Mouse (Mus musculus): ENCODE results near the gene Mesp2. TPM values are rescaled to one million over a fixed set of nuclear protein-coding genes. Genes with fewer than 3 reads are reported as not detected.

Mesp2 gene
- 0.29 TPM in 1 of 4 replicates, not detected in the others for total RNA-seq (2023)

DNA sequence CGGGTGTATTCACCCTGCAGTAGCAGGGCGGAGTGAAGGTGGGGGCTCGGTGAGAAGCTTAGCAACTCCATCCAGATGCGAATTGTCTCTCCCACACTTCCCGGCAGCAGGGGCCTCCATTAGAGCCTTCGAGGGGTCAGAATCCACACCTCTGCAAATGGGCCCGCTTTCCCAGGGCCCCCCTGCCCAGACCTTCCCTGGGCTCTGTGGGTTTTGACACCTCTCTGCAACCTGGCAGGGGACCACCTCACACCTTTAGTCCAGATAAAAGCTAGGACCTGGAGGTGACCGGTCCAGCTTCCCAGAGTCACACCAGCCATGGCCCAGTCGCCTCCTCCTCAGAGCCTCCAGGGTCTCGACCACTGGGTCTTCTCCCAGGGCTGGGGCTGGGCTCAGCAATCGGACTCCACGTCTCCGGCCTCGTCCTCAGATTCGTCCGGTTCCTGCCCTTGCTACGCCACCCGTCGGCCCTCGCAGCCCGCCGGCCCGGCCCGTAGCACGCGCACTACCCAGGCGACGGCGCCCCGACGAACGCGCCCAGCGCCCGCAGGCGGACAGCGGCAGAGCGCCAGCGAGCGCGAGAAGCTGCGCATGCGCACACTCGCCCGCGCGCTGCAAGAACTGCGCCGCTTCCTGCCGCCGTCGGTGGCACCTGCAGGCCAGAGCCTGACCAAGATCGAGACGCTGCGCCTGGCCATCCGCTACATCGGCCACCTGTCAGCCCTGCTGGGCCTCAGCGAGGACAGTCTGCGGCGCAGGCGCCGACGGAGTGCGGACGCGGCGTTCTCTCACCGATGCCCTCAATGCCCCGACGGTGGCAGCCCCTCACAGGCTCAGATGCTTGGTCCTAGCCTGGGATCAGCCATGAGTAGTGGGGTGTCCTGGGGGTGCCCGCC is at the start of gene Mesp2:
TSS of gene Mesp2 (plus strand) at position 117 of the 896 bp plus-strand sequence.

DNA sequence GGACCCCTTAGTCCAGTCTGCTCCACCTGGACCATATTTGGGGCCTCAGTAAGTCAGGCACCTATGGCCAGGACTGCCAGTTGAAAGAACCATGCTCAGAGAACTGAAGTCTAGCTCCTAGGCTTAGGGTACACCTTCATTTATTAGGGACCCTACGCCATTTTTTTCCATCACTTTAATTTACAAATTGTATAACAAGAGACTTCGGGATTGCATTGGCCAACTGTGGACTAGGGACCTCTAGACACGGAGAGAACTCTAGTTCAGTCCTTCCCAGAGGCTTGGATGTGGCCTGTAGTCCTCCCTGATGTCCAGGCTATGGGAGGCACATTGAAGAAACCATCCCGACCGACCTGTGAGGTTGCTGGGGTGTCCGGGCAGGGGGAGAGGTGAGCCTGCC is 16.8 kb upstream of the Mesp2 start, which contains the start of gene Mesp1:
TSS of gene Mesp1 (minus strand) at position 101 of the 400 bp plus-strand sequence.

DNA sequence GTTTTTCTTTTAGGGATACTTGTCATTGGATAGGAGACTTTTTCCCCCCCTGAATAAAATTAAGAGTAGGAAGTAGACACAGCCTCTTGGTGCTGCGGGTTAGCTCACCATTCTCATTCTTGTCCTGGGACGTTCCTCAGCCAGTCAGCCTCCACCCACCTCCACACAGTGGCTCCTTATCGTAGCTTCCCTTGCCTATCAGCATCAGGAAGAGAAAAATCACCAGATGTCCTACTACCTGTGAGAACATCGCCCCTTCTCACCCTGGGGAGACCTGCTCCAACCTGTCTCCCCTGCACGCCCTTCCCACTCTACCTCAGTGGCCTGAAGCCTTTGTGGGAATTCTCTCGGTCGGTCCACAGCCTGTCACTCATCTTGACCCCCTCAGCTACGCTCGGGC is 50.3 kb downstream of the Mesp2 start, which contains the start of gene Anpep:
TSS of gene Anpep (minus strand) at position 249 of the 400 bp plus-strand sequence.

Other genes with a start within 250 kb of the Mesp2 start
- not detected in 4 replicates for gene Rhcg, start 193.1 kb upstream of the Mesp2 start, total RNA-seq (2023)
- 1.6 to 3.3 TPM (median 2.5 TPM) in 4 replicates for gene Ticrr, start 150.5 kb upstream of the Mesp2 start, total RNA-seq (2023)
- gene Kif7, start 95.0 kb upstream of the Mesp2 start, total RNA-seq (2023), result 0.18 to 0.24 TPM in 2 of 4 replicates, not detected in the others
- not detected in 4 replicates for gene Plin1, start 77.8 kb upstream of the Mesp2 start, total RNA-seq (2023)
- 0.41 to 1.2 TPM (median 0.79 TPM) in 4 replicates for gene Pex11a, start 67.6 kb upstream of the Mesp2 start, total RNA-seq (2023)
- not detected in 4 replicates for gene Wdr93, start 67.6 kb upstream of the Mesp2 start, total RNA-seq (2023)
- not detected in 4 replicates for gene Mesp1, start 16.9 kb upstream of the Mesp2 start, total RNA-seq (2023)
- gene Anpep, start 50.3 kb downstream of the Mesp2 start, total RNA-seq (2023), result 0.38 to 1.4 TPM (median 0.72 TPM) in 4 replicates
- 15.2 to 22.0 TPM (median 19.4 TPM) in 4 replicates for gene Ap3s2, start 109.9 kb downstream of the Mesp2 start, total RNA-seq (2023)
- gene Arpin, start 124.6 kb downstream of the Mesp2 start, total RNA-seq (2023), result 0.43 TPM in 1 of 4 replicates, not detected in the others
- 65.1 to 71.0 TPM (median 69.0 TPM) in 4 replicates for gene Zfp710, start 214.1 kb downstream of the Mesp2 start, total RNA-seq (2023)

Data from B cell, adult 62 days (primary cell).